Mouse (Mus musculus): ENCODE results near the gene Prpf6. TPM values are rescaled to one million over a fixed set of nuclear protein-coding genes. Genes with fewer than 3 reads are reported as not detected.

Gene Prpf6
- total and polyA plus RNA-seq, 3 experiments = 58.7 to 69.4 TPM; not detected in 1

- H3K27ac ChIP-seq (ENCODE audit: control insufficient read depth, low read depth, low read length) = no peak overlapping the region
Observed at GRCm38 (mm10) chr2:181553772-181554171, 37.9 kb upstream of the Prpf6 start.

GRCm38 (mm10) chr2:181567338-181567737, 24.3 kb upstream of the Prpf6 start:
- no peak overlapping the region for H3K9ac ChIP-seq (ENCODE audit: control insufficient read depth, low read depth, low read length, poor library complexity, severe bottlenecking)
- no peaks in the 10 kb centered on the region for H3K4me1 ChIP-seq (ENCODE audit: control insufficient read depth in 1 of 2, insufficient read depth in 2 of 2, low read length in 2 of 2)
- TF ChIP-seq ZKSCAN1 (IDR thresholded peaks at IDR 0.05; ENCODE audit: low read depth, low read length) (no peak), TBP (IDR thresholded peaks at IDR 0.05; ENCODE audit: low read depth, low read length) (no peak), SMC3 (IDR thresholded peaks at IDR 0.05; ENCODE audit: low read depth, low read length) (no peak), KAT2A (conservative IDR thresholded peaks at IDR 0.05; ENCODE audit: low read depth, low read length) (no peak), NELFE (IDR thresholded peaks at IDR 0.05; ENCODE audit: low read depth, low read length) (no peak), ZMIZ1 (IDR thresholded peaks at IDR 0.05; ENCODE audit: low read depth, low read length) (no peak), EP300 (IDR thresholded peaks at IDR 0.05; ENCODE audit: low read depth in 1 of 2, low read length in 2 of 2) (no peak), TCF12 (IDR thresholded peaks at IDR 0.05; ENCODE audit: low read depth, low read length) (no peak), MXI1 (IDR thresholded peaks at IDR 0.05; ENCODE audit: low read depth, low read length) (no peak), MEF2A (IDR thresholded peaks at IDR 0.05; ENCODE audit: extremely low read depth, insufficient replicate concordance, low read depth, low read length, poor library complexity, severe bottlenecking) (no peak)
- no peaks in the 10 kb centered on the region for H3K9me3 ChIP-seq (replicated peaks; ENCODE audit: insufficient read depth, low read length)
- H3K79me2 ChIP-seq (ENCODE audit: control insufficient read depth, insufficient read depth, low read length, poor library complexity) = no peaks in the 10 kb centered on the region
- no peak overlapping the region for H3K27ac ChIP-seq (ENCODE audit: control insufficient read depth, low read depth, low read length)
- H3K27me3 ChIP-seq (ENCODE audit: control insufficient read depth in 1 of 2, insufficient read depth in 2 of 2, low read length in 2 of 2) = no peaks in the 10 kb centered on the region
- no peak overlapping the region for H3K4me3 ChIP-seq (ENCODE audit: control insufficient read depth in 1 of 2, insufficient read depth in 1 of 2, low read depth in 2 of 2, low read length in 2 of 2)
- no peak for DNase-seq (ENCODE audit: low read depth, low spot score)
- no peaks in the 10 kb centered on the region for H3K36me3 ChIP-seq (ENCODE audit: control insufficient read depth in 1 of 2, insufficient read depth in 2 of 2, low read length in 2 of 2)

More at GRCm38 (mm10) chr2:181553772-181554171, 37.9 kb upstream of the Prpf6 start:
- no peak for DNase-seq (ENCODE audit: low read depth, low spot score)
- no peak for TF ChIP-seq SMC3 (IDR thresholded peaks at IDR 0.05; ENCODE audit: low read depth, low read length)
- TF ChIP-seq GATA1 (IDR thresholded peaks at IDR 0.05; ENCODE audit: low read depth, low read length) = no peak
- TF ChIP-seq MAZ (IDR thresholded peaks at IDR 0.05; ENCODE audit: low read depth, low read length) = no peak
- no peak for TF ChIP-seq SIN3A (IDR thresholded peaks at IDR 0.05; ENCODE audit: low read length)
- no peak for TF ChIP-seq JUND (IDR thresholded peaks at IDR 0.05; ENCODE audit: low read depth, low read length)
- no peak for TF ChIP-seq ZKSCAN1 (IDR thresholded peaks at IDR 0.05; ENCODE audit: low read depth, low read length)
- no peak for TF ChIP-seq RCOR1 (IDR thresholded peaks at IDR 0.05; ENCODE audit: low read depth, low read length)
- no peak for TF ChIP-seq MAFK (IDR thresholded peaks at IDR 0.05; ENCODE audit: borderline replicate concordance, low read depth, low read length)
- no peak for TF ChIP-seq GABPA (IDR thresholded peaks at IDR 0.05; ENCODE audit: low read depth, low read length)
- no peak for TF ChIP-seq HCFC1 (IDR thresholded peaks at IDR 0.05; ENCODE audit: low read depth, low read length)
- TF ChIP-seq TBP (IDR thresholded peaks at IDR 0.05; ENCODE audit: low read depth, low read length) = no peak
- TF ChIP-seq MYB (IDR thresholded peaks at IDR 0.05; ENCODE audit: low read depth, low read length) = no peak
- TF ChIP-seq MYC (IDR thresholded peaks at IDR 0.05; ENCODE audit: low read depth, low read length) = no peak
- no peak for TF ChIP-seq E2F4 (IDR thresholded peaks at IDR 0.05; ENCODE audit: borderline replicate concordance, low read depth, low read length)
- no peak for TF ChIP-seq CHD2 (IDR thresholded peaks at IDR 0.05; ENCODE audit: low read length)
- Histone ChIP-seq H3K9me3 (replicated peaks; ENCODE audit: insufficient read depth, low read length) (no peaks in the 10 kb centered on the region), H3K4me3 (ENCODE audit: control insufficient read depth in 1 of 2, insufficient read depth in 1 of 2, low read depth in 2 of 2, low read length in 2 of 2) (no peak overlapping the region), H3K4me1 (ENCODE audit: control insufficient read depth in 1 of 2, insufficient read depth in 2 of 2, low read length in 2 of 2) (no peaks in the 10 kb centered on the region), H3K36me3 (ENCODE audit: control insufficient read depth in 1 of 2, insufficient read depth in 2 of 2, low read length in 2 of 2) (peaks cover 0 to 16% of the 10 kb centered on the region in 2 experiments; a peak in 2 of 4 replicates), H3K27me3 (ENCODE audit: control insufficient read depth in 1 of 2, insufficient read depth in 2 of 2, low read length in 2 of 2) (no peaks in the 10 kb centered on the region), H3K79me2 (ENCODE audit: control insufficient read depth, insufficient read depth, low read length, poor library complexity) (no peaks in the 10 kb centered on the region), H3K9ac (ENCODE audit: control insufficient read depth, low read depth, low read length, poor library complexity, severe bottlenecking) (no peak overlapping the region)
